In the genomic region with DNA sequence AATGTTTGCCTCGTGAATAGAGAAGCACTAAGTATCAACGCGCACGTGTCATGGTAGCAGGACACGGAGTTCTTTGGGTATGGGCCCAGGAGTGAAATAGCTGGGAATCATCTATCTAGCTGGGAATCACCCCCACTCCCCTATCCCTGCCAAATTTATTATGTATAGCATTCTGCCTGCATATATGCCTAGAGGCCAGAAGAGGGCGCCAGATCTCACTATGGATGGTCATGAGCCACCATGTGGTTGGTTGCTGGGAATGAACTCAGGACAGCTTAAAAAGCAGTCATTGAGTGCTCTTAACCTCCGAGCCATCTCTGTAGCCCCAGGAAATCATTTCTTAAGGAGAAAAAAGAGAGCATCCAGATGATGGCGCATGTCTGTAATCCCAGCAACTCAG, we compare ENCODE assay signal across 11 mouse cellular contexts. TPM values are rescaled to one million over a fixed set of nuclear protein-coding genes. Genes with fewer than 3 reads are reported as not detected.
DNase-seq lines count a peak whose midpoint lies in the region; ATAC-seq and TF ChIP-seq lines count a peak whose summit lies in the region.
"Had no signal": no experiment of that assay in that cellular context is flagged by ENCODE, and none has a peak within 500 bp of the region (broad histone marks: within the 10 kb centered on the region; RNA-seq: fewer than 3 reads in every experiment).

No protein-coding gene starts in this region.

- no peaks in the 10 kb centered on the region for H3K4me1 ChIP-seq in heart, adult 2 months (ENCODE audit: control insufficient read depth, insufficient read depth, low read length)
- H3K4me1 ChIP-seq in heart, embryonic 10.5 days = no peaks in the 10 kb centered on the region
- no peaks in the 10 kb centered on the region for H3K4me1 ChIP-seq in spleen, adult 2 months (ENCODE audit: control insufficient read depth, insufficient read depth, insufficient read length)
- no peaks in the 10 kb centered on the region for H3K4me1 ChIP-seq in liver, embryonic 14.5 days (replicated peaks; ENCODE audit: control insufficient read depth in 2 of 2, insufficient read depth in 2 of 2, low read length in 1 of 2)
- H3K4me1 ChIP-seq: embryonic facial prominence, embryonic 12.5 days; stomach, embryonic 15.5 days had no signal

- no peak overlapping the region for H3K4me2 ChIP-seq in liver, embryonic 14.5 days (ENCODE audit: low read depth)
- H3K4me2 ChIP-seq: embryonic facial prominence, embryonic 12.5 days; limb, embryonic 15.5 days; stomach, embryonic 15.5 days had no signal

- intact Hi-C loops in heart, adult 2 months (cut with DNase I) = loop anchor here (10.0 kb wide), 2 partner anchors 284 to 314 kb away; a partner anchor contains a TSS

- TF ChIP-seq POLR2A in heart, adult 2 months (IDR thresholded peaks at IDR 0.05; ENCODE audit: insufficient read depth, low read depth, low read length) = no peak
- TF ChIP-seq POLR2A in spleen, adult 2 months (IDR thresholded peaks at IDR 0.05; ENCODE audit: low read depth, low read length) = no peak
- no peak for TF ChIP-seq POLR2A in brain, embryonic 14.5 days (IDR thresholded peaks at IDR 0.05; ENCODE audit: borderline replicate concordance, extremely low read depth, insufficient read depth, insufficient read length, poor library complexity, severe bottlenecking)

- no peaks in the 10 kb centered on the region for H3K79me2 ChIP-seq in heart, adult 2 months (replicated peaks; ENCODE audit: control insufficient read depth, insufficient read depth, low read length)

- H3K9me3 ChIP-seq in heart, embryonic 10.5 days = no peaks in the 10 kb centered on the region
- H3K9me3 ChIP-seq in liver, embryonic 14.5 days (ENCODE audit: control insufficient read depth, low read length) = no peaks in the 10 kb centered on the region
- H3K9me3 ChIP-seq: embryonic facial prominence, embryonic 12.5 days; limb, embryonic 15.5 days; stomach, embryonic 15.5 days had no signal

- no peak overlapping the region for H3K4me3 ChIP-seq in heart, adult 2 months
- no peak overlapping the region for H3K4me3 ChIP-seq in heart, embryonic 10.5 days
- H3K4me3 ChIP-seq in spleen, adult 2 months (ENCODE audit: extremely low read depth, insufficient read depth, insufficient read length) = no peak overlapping the region
- no peak overlapping the region for H3K4me3 ChIP-seq in liver, embryonic 14.5 days (ENCODE audit: insufficient read depth in 1 of 2, low read depth in 2 of 2, low read length in 2 of 2)
- H3K4me3 ChIP-seq: embryonic facial prominence, embryonic 12.5 days; limb, embryonic 15.5 days; stomach, embryonic 15.5 days had no signal

- H3K27me3 ChIP-seq in heart, adult 2 months (ENCODE audit: control insufficient read depth, insufficient read depth, low read length) = no peaks in the 10 kb centered on the region
- peaks cover 21% of the 10 kb centered on the region for H3K27me3 ChIP-seq in heart, embryonic 10.5 days (ENCODE audit: insufficient read depth, poor library complexity, severe bottlenecking)
- no peaks in the 10 kb centered on the region for H3K27me3 ChIP-seq in spleen, adult 2 months (ENCODE audit: control insufficient read depth, insufficient read depth, low read length)
- H3K27me3 ChIP-seq in liver, embryonic 14.5 days (ENCODE audit: control insufficient read depth, insufficient read depth, low read length) = peaks cover 8% of the 10 kb centered on the region
- H3K27me3 ChIP-seq: limb, embryonic 15.5 days had no signal

- peak in 1 of 2 experiments; percentile 30 for DNase-seq in heart, adult 2 months
- DNase-seq in heart, embryonic 10.5 days (ENCODE audit: low spot score) = no peak
- DNase-seq in spleen, adult 2 months (ENCODE audit: low read depth in 1 of 2, low spot score in 2 of 2) = no peak
- no peak for DNase-seq in spleen, adult 18-20 months
- peak; percentile 68 for DNase-seq in brain, embryonic 14.5 days (ENCODE audit: low read depth)
- DNase-seq in liver, embryonic 14.5 days (ENCODE audit: low read depth in 3 of 3, low spot score in 3 of 3) = peak in 1 of 3 experiments; percentile 36
- DNase-seq in urinary bladder, postnatal 4 days (ENCODE audit: low spot score in 2 of 2) = no peak
- DNase-seq in left cerebral cortex, adult 11 months (ENCODE audit: low spot score) = no peak

- 16% methylated on average over 8 of the region's 8 CpGs for WGBS in heart, adult 2 months
- 16% methylated on average over 8 of the region's 8 CpGs for WGBS in heart, embryonic 10.5 days
- WGBS in spleen, adult 2 months = 25% methylated on average over 8 of the region's 8 CpGs
- 21% methylated on average over 8 of the region's 8 CpGs for WGBS in liver, embryonic 14.5 days (ENCODE audit: insufficient replicate concordance)

- 0 out of 2 replicates have a peak, but pooled peaks have one; percentile 67 for TF ChIP-seq EP300 in heart, adult 2 months (IDR thresholded peaks at IDR 0.05; ENCODE audit: insufficient read depth, low read depth, low read length)
- TF ChIP-seq EP300 in liver, embryonic 14.5 days (IDR thresholded peaks at IDR 0.05; ENCODE audit: low read depth) = no peak

- ATAC-seq in liver, embryonic 14.5 days (ENCODE audit: insufficient read depth) = no peak

- peak; percentile 94 for TF ChIP-seq CTCF in heart, adult 2 months (IDR thresholded peaks at IDR 0.05)
- TF ChIP-seq CTCF in spleen, adult 2 months (IDR thresholded peaks at IDR 0.05; ENCODE audit: extremely low read depth, insufficient read depth, insufficient read length, insufficient replicate concordance) = peak; percentile 69; the same call in 1 of the 2 replicates
- peak; percentile 73; the same call in 1 of the 2 replicates for TF ChIP-seq CTCF in brain, embryonic 14.5 days (IDR thresholded peaks at IDR 0.05; ENCODE audit: borderline replicate concordance, extremely low read depth, insufficient read depth, insufficient read length)
- TF ChIP-seq CTCF in liver, embryonic 14.5 days (IDR thresholded peaks at IDR 0.05; ENCODE audit: low read depth) = peak; percentile 94

- no peak overlapping the region for H3K27ac ChIP-seq in heart, adult 2 months
- no peak overlapping the region for H3K27ac ChIP-seq in heart, embryonic 10.5 days
- no peak overlapping the region for H3K27ac ChIP-seq in spleen, adult 2 months (ENCODE audit: insufficient read depth, low read length)
- H3K27ac ChIP-seq in liver, embryonic 14.5 days = no peak overlapping the region
- H3K27ac ChIP-seq: embryonic facial prominence, embryonic 12.5 days; limb, embryonic 15.5 days; stomach, embryonic 15.5 days had no signal

- no peak overlapping the region for H3K9ac ChIP-seq in heart, adult 2 months (ENCODE audit: low read depth, low read length)
- no peak overlapping the region for H3K9ac ChIP-seq in liver, embryonic 14.5 days (replicated peaks)
- H3K9ac ChIP-seq: embryonic facial prominence, embryonic 12.5 days; limb, embryonic 15.5 days; stomach, embryonic 15.5 days had no signal

- no peaks in the 10 kb centered on the region for H3K36me3 ChIP-seq in heart, adult 2 months (ENCODE audit: control insufficient read depth, insufficient read depth, low read length)
- H3K36me3 ChIP-seq in heart, embryonic 10.5 days = no peaks in the 10 kb centered on the region
- no peaks in the 10 kb centered on the region for H3K36me3 ChIP-seq in spleen, adult 2 months (ENCODE audit: control insufficient read depth, insufficient read depth, low read length)
- H3K36me3 ChIP-seq in liver, embryonic 14.5 days (replicated peaks; ENCODE audit: control insufficient read depth, insufficient read depth, low read depth) = no peaks in the 10 kb centered on the region
- H3K36me3 ChIP-seq: embryonic facial prominence, embryonic 12.5 days; limb, embryonic 15.5 days; stomach, embryonic 15.5 days had no signal

RNA-seq across cellular contexts. Expression of a gene that starts 30.0 kb away (rescaled TPM):
- 10 to 100 TPM; 18.9 to 21.7 TPM for total RNA-seq in heart, adult 2 months (2021)
- 21.4 and 31.6 TPM in 2 replicates for polyA plus RNA-seq in heart, adult 2 months (2012; rRNA removed)
- polyA plus RNA-seq in heart, embryonic 10.5 days (2016; fragmentation: Nextera tagmentation; extraction: Ambion mirVana) = 0.82 and 1.0 TPM in 2 replicates
- 82.9 and 95.8 TPM in 2 replicates for polyA plus RNA-seq in spleen, adult 2 months (2012; rRNA removed)
- polyA plus RNA-seq in brain, embryonic 14.5 days (2012; rRNA removed) = 10.9 and 14.4 TPM in 2 replicates
- 2.5 and 2.6 TPM in 2 replicates for polyA plus RNA-seq in liver, embryonic 14.5 days (2012; rRNA removed)
- 0.62 and 1.3 TPM in 2 replicates for polyA plus RNA-seq in liver, embryonic 14.5 days (2014; fragmentation: Nextera tagmentation; extraction: Ambion mirVana)

RNA-seq across cellular contexts. Expression of a gene that starts 49.5 kb away (rescaled TPM):
- 1 to 10 TPM; 6.8 to 7.1 TPM for total RNA-seq in heart, adult 2 months (2021)
- polyA plus RNA-seq in heart, adult 2 months (2012; rRNA removed) = 13.9 and 16.3 TPM in 2 replicates
- polyA plus RNA-seq in heart, embryonic 10.5 days (2016; fragmentation: Nextera tagmentation; extraction: Ambion mirVana) = 9.5 and 10.2 TPM in 2 replicates
- 99.9 and 104 TPM in 2 replicates for polyA plus RNA-seq in spleen, adult 2 months (2012; rRNA removed)
- 4.7 and 5.6 TPM in 2 replicates for polyA plus RNA-seq in brain, embryonic 14.5 days (2012; rRNA removed)
- 23.5 and 29.8 TPM in 2 replicates for polyA plus RNA-seq in liver, embryonic 14.5 days (2012; rRNA removed)
- 34.3 and 35.9 TPM in 2 replicates for polyA plus RNA-seq in liver, embryonic 14.5 days (2014; fragmentation: Nextera tagmentation; extraction: Ambion mirVana)
